Mouse (Mus musculus) cortical plate, adult 2 months (tissue): ENCODE results near the gene Nsd2. TPM values are rescaled to one million over a fixed set of nuclear protein-coding genes. Genes with fewer than 3 reads are reported as not detected.
"Not testable (repeated sequence)": the region's sequence is repeated elsewhere in the genome, so short reads cannot be mapped to it uniquely, and the experiment has no call there.

Experiments used
- H3K27ac ChIP-seq: fragments of 200-500 bp; 2 replicates; pipeline ENCODE4 v1.5.1; 2012; ENCODE audit warnings: low read length, control low read depth, inconsistent platforms; ENCODE audit not compliant: insufficient read depth
- H3K4me1 ChIP-seq: fragments of 200-500 bp; 2 replicates; pipeline ENCODE4 v1.6.1; 2011; ENCODE audit warnings: low read length; ENCODE audit not compliant: control insufficient read depth, insufficient read depth
- H3K4me3 ChIP-seq: fragments of 200-500 bp; 2 replicates; pipeline ENCODE4 v1.5.1; 2011; ENCODE audit warnings: mild to moderate bottlenecking, low read length, control low read depth; ENCODE audit not compliant: insufficient read depth
- CTCF ChIP-seq: fragments of 200-500 bp; IDR thresholded peaks from 2 replicates; pipeline ENCODE4 v1.5.1; 2011; ENCODE audit warnings: mild to moderate bottlenecking, control low read depth, low read length; ENCODE audit not compliant: insufficient read depth; ENCODE audit errors: extremely low read depth
- POLR2A ChIP-seq: fragments of 200-500 bp; IDR thresholded peaks from 2 replicates; pipeline ENCODE4 v1.6.1; 2011; ENCODE audit warnings: mild to moderate bottlenecking, low read length, control low read depth; ENCODE audit not compliant: insufficient read depth; ENCODE audit errors: extremely low read depth
- polyA plus RNA-seq: library from polyadenylated mRNA; depleted of rRNA; stranded (reverse); fragments of >200 nt; gene quantifications from 2 replicates; pipeline ENCODE4 v1.2.3, GENCODE M21; 2012; rRNA removed

Nsd2 gene
- polyA plus RNA-seq, 1 experiment: 42.7 TPM

- H3K4me3 ChIP-seq: no peak overlapping the region
- no peak overlapping the region for H3K27ac ChIP-seq
- TF ChIP-seq CTCF (no peak), POLR2A (no peak)
- H3K4me1 ChIP-seq: no peaks in the 10 kb centered on the region; the same call in 1 of the 2 replicates
Measured at GRCm38 (mm10) chr5:33938448-33938847, 117.9 kb downstream of the Nsd2 start.

- not testable (repeated sequence) for H3K4me3 ChIP-seq, H3K27ac ChIP-seq, H3K4me1 ChIP-seq
Measured at GRCm38 (mm10) chr5:33947035-33947434, 126.5 kb downstream of the Nsd2 start.

Other genes starting within 250 kb of the Nsd2 start
- 17.2 and 19.1 TPM in 2 replicates for gene Fam53a, start 191.1 kb upstream of the Nsd2 start, polyA plus RNA-seq
- gene Gm9903, start 190.8 kb upstream of the Nsd2 start, polyA plus RNA-seq: 0.73 and 1.0 TPM in 2 replicates
- gene Slbp, start 168.2 kb upstream of the Nsd2 start, polyA plus RNA-seq: 27.6 and 28.4 TPM in 2 replicates
- gene Tacc3, start 162.6 kb upstream of the Nsd2 start, polyA plus RNA-seq: 9.3 and 11.4 TPM in 2 replicates
- gene Tmem129, start 162.3 kb upstream of the Nsd2 start, polyA plus RNA-seq: 37.1 and 37.7 TPM in 2 replicates
- gene Fgfr3, start 99.1 kb upstream of the Nsd2 start, polyA plus RNA-seq: 150 and 169 TPM in 2 replicates
- gene Letm1, start 37.9 kb upstream of the Nsd2 start, polyA plus RNA-seq: 57.5 and 58.1 TPM in 2 replicates
- 26.2 and 27.1 TPM in 2 replicates for gene Nelfa, start 115.7 kb downstream of the Nsd2 start, polyA plus RNA-seq
- 157 and 165 TPM in 2 replicates for gene Gm1673, start 162.7 kb downstream of the Nsd2 start, polyA plus RNA-seq
- gene Nat8l, start 175.3 kb downstream of the Nsd2 start, polyA plus RNA-seq: 151 and 153 TPM in 2 replicates